Mouse (Mus musculus) v-Abl transformed pro-B cells (cell line): ENCODE measurements around the gene Bank1.

Source experiments
- in situ Hi-C, 2 experiments: fragments of 400-800 bp; cut with MboI; formaldehyde crosslinking; loops; one replicate each; pipeline ENCODE4 v1.15.1; 2025; ENCODE audit not compliant: unreplicated experiment in 2 of 2

Bank1 gene

DNA sequence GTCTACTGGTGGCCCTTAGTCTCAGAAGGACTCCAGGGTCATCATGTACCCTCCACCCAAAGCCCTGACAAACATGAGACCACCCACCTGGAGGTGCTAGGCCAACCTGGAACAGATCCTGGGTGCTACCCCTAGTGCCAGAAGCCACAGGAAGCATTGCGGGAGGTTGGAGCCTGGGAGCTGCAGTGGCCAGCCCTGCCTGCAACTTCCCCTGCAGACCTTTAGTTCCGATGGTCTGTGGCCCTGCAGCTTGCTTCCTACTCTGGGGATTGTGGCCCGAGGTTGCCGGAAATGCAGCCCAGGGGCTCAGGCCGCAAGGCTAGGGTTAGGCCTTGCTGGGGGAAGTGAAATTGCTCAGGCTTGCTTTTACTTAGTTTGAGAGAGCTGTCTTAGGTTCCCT lies at the start of gene Bank1:
Gene Bank1, minus strand, starts transcription at position 284 of the 400 bp plus-strand sequence.
- in situ Hi-C loops = loop anchor here (5.0 to 25.0 kb wide), 7 partner anchors 131 to 1087 kb away; no protein-coding TSS in a partner anchor

GRCm38 (mm10) chr3:136369916-136370315 lies 44.0 kb upstream of the Bank1 start:
- in situ Hi-C loops = no loop called here

- in situ Hi-C loops = no loop called here
Observed at GRCm38 (mm10) chr3:136369466-136369865, 43.6 kb upstream of the Bank1 start.

GRCm38 (mm10) chr3:136368505-136368999 lies 42.7 kb upstream of the Bank1 start:
- in situ Hi-C loops = no loop called here

GRCm38 (mm10) chr3:136349690-136350089 lies 23.8 kb upstream of the Bank1 start:
- in situ Hi-C loops = loop anchor here in 1 of 2 experiments (25.0 kb wide), 1 partner anchor 1063 kb away; no protein-coding TSS in a partner anchor

- in situ Hi-C loops = loop anchor here in 1 of 2 experiments (25.0 kb wide), 1 partner anchor 1064 kb away; no protein-coding TSS in a partner anchor
Observed at GRCm38 (mm10) chr3:136348611-136349010, 22.7 kb upstream of the Bank1 start.

DNA sequence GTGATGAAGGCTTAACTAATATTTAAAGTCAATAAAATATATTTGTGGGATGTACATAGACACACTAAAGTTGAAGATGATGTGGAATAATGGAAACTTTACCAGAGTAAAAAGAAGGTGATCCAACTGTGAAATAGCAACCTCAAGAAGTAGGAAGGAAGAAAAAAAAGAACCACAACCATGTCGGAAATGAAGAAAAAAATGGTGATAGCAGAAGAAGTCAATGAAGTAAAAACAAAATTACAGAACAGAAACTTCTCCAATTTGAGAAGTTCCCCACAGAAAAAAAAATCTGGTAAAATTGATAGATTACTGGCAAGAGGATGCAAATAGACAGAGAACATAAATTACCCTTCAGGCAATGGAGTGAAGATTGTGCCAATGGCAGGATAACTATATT lies 21.4 kb upstream of the Bank1 start:
- in situ Hi-C loops = loop anchor here in 1 of 2 experiments (25.0 kb wide), 1 partner anchor 1065 kb away; no protein-coding TSS in a partner anchor

GRCm38 (mm10) chr3:136341911-136342310 lies 16.0 kb upstream of the Bank1 start:
- in situ Hi-C loops = loop anchor here in 1 of 2 experiments (25.0 kb wide), 1 partner anchor 1070 kb away; no protein-coding TSS in a partner anchor

GRCm38 (mm10) chr3:136339896-136340295 lies 14.0 kb upstream of the Bank1 start:
- in situ Hi-C loops = loop anchor here in 1 of 2 experiments (25.0 kb wide), 1 partner anchor 1072 kb away; no protein-coding TSS in a partner anchor

DNA sequence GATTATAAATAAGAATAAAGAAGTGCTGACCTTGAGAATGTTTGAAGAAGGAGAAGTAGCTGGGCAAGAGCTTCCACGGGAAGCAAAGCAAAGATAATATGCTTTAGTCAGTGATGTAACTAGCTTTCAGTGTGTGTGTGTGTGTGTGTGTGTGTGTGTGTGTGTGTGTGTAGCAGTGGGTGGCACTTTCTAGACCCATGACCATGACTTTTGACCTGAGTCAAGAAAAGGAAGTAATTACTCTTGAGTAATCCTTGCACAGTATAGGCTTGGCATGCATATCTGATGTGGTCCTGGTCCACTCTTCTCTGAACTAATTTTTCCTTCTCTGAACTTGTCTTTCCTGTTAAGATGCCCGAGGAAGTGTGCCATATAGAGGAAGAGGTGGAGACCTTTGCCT lies 5.3 kb upstream of the Bank1 start:
- in situ Hi-C loops = loop anchor here in 1 of 2 experiments (25.0 kb wide), 1 partner anchor 1081 kb away; no protein-coding TSS in a partner anchor

GRCm38 (mm10) chr3:136330043-136330442 lies 4.2 kb upstream of the Bank1 start:
- in situ Hi-C loops = loop anchor here in 1 of 2 experiments (25.0 kb wide), 1 partner anchor 1082 kb away; no protein-coding TSS in a partner anchor

GRCm38 (mm10) chr3:136329133-136329532 lies 3.3 kb upstream of the Bank1 start:
- in situ Hi-C loops = loop anchor here (5.0 to 25.0 kb wide), 7 partner anchors 134 to 1083 kb away; no protein-coding TSS in a partner anchor

GRCm38 (mm10) chr3:136324716-136325115 lies 1.1 kb downstream of the Bank1 start:
- in situ Hi-C loops = loop anchor here (5.0 to 25.0 kb wide), 8 partner anchors 130 to 1088 kb away; no protein-coding TSS in a partner anchor

DNA sequence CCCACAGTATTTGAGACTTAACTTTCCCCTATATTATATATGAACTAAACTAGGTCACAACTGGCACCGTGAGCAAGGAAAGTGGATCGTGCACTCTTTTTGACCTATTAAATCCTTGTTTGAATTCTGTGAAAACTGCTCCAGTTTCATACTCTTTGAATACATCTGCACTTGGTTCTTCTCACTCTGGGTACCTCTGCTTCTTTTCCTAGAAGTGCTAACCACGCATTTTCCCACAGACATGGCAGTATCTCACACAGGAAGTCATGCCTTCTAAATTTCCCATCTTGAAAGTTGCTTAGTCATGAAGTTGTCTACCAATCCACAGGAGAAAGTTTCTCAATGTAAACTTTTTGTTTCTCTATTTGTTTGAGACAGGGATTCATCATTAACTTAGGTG lies 3.9 kb downstream of the Bank1 start:
- in situ Hi-C loops = loop anchor here (5.0 to 10.0 kb wide), 5 partner anchors 127 to 417 kb away; no protein-coding TSS in a partner anchor

DNA sequence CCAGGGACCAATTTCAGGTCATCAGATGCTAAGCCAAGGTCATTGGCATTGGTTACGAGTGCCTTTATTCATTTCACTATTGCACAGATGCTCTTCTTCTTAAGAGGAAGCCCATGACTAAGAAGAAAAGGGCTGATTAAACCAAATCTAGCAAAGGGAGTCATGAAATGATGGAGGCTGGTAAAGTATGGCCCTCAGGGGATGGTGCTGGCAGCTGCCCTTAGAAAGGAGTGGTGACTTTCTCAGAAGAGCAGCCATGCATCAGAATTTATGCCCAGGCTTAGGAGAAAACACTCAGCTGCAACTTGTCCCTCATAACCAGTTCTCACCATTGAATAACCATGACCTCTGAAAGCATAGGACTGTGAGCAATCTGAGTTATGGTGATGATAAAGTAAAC lies 17.4 kb downstream of the Bank1 start:
- in situ Hi-C loops = no loop called here

GRCm38 (mm10) chr3:136306564-136307158 lies 19.2 kb downstream of the Bank1 start:
- in situ Hi-C loops = no loop called here

DNA sequence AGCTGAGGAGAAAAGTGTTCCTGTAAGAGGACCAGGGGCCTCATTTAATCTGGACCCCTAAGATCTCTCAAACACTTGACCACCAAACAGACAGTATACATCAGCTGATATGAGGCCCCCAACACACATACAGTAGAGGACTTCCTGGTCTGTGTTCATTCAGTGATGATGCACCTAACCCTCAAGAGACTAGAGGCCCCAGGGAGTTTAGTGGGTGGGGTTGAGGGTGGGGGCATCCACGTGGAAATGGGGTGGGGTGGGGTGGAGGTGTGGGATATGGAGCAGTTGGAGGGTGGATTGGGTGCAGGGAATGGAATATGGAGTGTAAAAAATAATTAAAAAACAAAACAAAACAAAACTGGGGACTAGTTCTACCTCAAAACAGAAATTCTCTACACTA lies 23.3 kb downstream of the Bank1 start:
- in situ Hi-C loops = loop anchor here in 1 of 2 experiments (5.0 kb wide), 1 partner anchor 50 kb away; no protein-coding TSS in a partner anchor

- in situ Hi-C loops = loop anchor here in 1 of 2 experiments (5.0 kb wide), 1 partner anchor 49 kb away; no protein-coding TSS in a partner anchor
Observed at GRCm38 (mm10) chr3:136300810-136301209, 25.1 kb downstream of the Bank1 start.

DNA sequence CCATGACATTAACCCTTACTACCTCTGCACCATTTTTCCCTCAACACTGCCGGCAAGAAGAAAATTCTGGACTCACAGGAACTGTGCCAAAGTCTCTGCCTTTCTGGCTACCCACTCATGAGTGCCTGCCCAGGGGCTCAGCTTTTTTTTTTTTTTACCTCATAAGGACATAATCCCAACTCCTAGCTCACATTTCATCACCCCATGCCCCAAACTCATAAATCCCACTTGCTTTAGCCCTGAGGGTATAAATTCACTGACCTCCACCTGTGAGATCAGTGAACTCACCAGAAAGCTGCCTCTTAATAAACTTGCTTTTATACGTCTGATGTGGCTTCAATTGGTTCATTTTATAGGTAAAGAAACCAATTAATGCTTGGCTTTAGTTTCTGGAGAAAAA lies 28.5 kb downstream of the Bank1 start:
- in situ Hi-C loops = no loop called here

- in situ Hi-C loops = no loop called here
Observed at GRCm38 (mm10) chr3:136295250-136295649, 30.6 kb downstream of the Bank1 start.

- in situ Hi-C loops = no loop called here
Observed at GRCm38 (mm10) chr3:136287883-136288282, 38.0 kb downstream of the Bank1 start.
